Mouse (Mus musculus) testis, adult 2 months (tissue): Measurements from ENCODE around the gene Cd151. TPM values are rescaled to one million over a fixed set of nuclear protein-coding genes. Genes with fewer than 3 reads are reported as not detected.

ENCODE experiments used
- H3K27ac ChIP-seq: fragments of 200-500 bp; 2 replicates; pipeline ENCODE4 v1.5.1; 2012; ENCODE audit warnings: low read depth, low read length; ENCODE audit not compliant: control insufficient read depth, insufficient read depth
- H3K27me3 ChIP-seq: fragments of 200-500 bp; 2 replicates; pipeline ENCODE4 v1.6.1; 2012; ENCODE audit warnings: mild to moderate bottlenecking, low read length, moderate library complexity; ENCODE audit not compliant: control insufficient read depth, insufficient read depth
- H3K36me3 ChIP-seq: fragments of 200-500 bp; 2 replicates; pipeline ENCODE4 v1.6.1; 2012; ENCODE audit warnings: mild to moderate bottlenecking, low read length; ENCODE audit not compliant: control insufficient read depth, insufficient read depth
- H3K4me1 ChIP-seq: fragments of 200-500 bp; 2 replicates; pipeline ENCODE4 v1.6.1; 2012; ENCODE audit warnings: low read length; ENCODE audit not compliant: control insufficient read depth, insufficient read depth
- H3K4me3 ChIP-seq: fragments of 200-500 bp; 2 replicates; pipeline ENCODE4 v1.5.1; 2012; ENCODE audit warnings: low read depth, mild to moderate bottlenecking, low read length, moderate library complexity, mixed read lengths; ENCODE audit not compliant: control insufficient read depth
- CTCF ChIP-seq: fragments of 200-500 bp; IDR thresholded peaks from 2 replicates; pipeline ENCODE4 v1.5.1; 2012; ENCODE audit warnings: low read depth, mild to moderate bottlenecking, inconsistent platforms, low read length, moderate library complexity; ENCODE audit not compliant: control insufficient read depth, insufficient read depth, insufficient replicate concordance
- POLR2A ChIP-seq: fragments of 200-500 bp; IDR thresholded peaks from 2 replicates; pipeline ENCODE4 v1.6.1; 2012; ENCODE audit warnings: low read depth, mild to moderate bottlenecking, inconsistent platforms, low read length, moderate library complexity; ENCODE audit not compliant: control insufficient read depth
- polyA plus RNA-seq: library from polyadenylated mRNA; depleted of rRNA; stranded (reverse); fragments of >200 nt; gene quantifications from 2 replicates; pipeline ENCODE4 v1.2.3, GENCODE M21; 2012

Cd151 gene
- polyA plus RNA-seq, 1 experiment, result 104 TPM

DNA sequence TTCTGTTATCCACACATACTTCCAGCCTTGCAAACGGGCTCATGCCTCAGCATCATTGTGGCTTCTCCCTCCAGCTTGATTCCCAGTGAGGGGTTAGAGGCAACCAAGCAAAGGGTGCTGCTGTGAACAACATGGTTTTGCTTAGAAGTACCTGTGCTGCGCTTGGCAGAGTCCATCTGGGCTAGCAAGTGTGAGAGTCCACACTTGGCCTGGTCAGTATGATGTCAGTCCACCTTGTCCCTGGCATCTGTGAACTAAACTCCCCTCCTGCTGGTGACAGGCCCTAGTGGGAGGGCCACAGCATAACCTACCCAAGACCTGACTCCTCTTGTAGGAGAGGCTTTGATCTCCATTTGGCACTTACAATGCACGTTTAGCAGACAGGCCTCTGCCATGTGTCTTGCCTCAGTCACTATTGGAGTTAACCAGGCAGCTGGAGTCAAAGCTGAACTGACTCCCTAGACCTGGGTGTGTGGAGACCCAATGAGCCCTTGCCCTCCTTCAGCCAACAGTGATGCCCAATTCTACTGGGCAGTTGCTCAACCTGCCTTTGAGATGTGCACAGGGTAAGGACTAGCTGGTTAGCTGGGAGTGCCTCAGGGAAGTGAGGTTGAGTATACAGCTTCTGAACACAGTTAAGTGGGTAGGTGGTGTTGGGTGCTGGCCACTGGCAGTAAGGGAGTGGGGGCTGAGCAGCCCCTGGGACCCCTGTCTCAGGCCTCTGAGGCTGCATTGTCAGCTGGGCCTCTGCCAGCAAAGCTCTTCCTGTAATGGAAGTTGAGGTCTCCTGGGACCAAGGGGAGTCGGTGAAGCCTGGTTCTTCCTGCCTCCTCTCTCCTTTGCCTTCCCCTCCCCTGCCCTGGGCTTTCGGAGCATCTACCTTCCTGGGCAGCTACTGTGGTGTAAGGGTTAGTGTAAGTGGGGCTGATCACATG, 17.3 kb downstream of the Cd151 start:
- TF ChIP-seq POLR2A (no peak), CTCF (no peak)
- no peaks in the 10 kb centered on the region for H3K27me3 ChIP-seq
- H3K36me3 ChIP-seq, result no peaks in the 10 kb centered on the region
- no peak overlapping the region for H3K27ac ChIP-seq
- H3K4me3 ChIP-seq, result no peak overlapping the region
- H3K4me1 ChIP-seq, result peaks cover 16% of the 10 kb centered on the region

GRCm38 (mm10) chr7:141485186-141485585, 18.0 kb downstream of the Cd151 start:
- TF ChIP-seq CTCF (no peak), POLR2A (no peak)
- H3K4me3 ChIP-seq, result no peak overlapping the region
- peaks cover 16% of the 10 kb centered on the region for H3K4me1 ChIP-seq
- no peaks in the 10 kb centered on the region for H3K27me3 ChIP-seq
- no peaks in the 10 kb centered on the region for H3K36me3 ChIP-seq
- no peak overlapping the region for H3K27ac ChIP-seq

GRCm38 (mm10) chr7:141485606-141486005, 18.4 kb downstream of the Cd151 start:
- Histone ChIP-seq H3K36me3 (no peaks in the 10 kb centered on the region), H3K27me3 (no peaks in the 10 kb centered on the region), H3K4me3 (no peak overlapping the region), H3K27ac (no peak overlapping the region), H3K4me1 (peaks cover 16% of the 10 kb centered on the region)
- TF ChIP-seq CTCF (no peak), POLR2A (no peak)

DNA sequence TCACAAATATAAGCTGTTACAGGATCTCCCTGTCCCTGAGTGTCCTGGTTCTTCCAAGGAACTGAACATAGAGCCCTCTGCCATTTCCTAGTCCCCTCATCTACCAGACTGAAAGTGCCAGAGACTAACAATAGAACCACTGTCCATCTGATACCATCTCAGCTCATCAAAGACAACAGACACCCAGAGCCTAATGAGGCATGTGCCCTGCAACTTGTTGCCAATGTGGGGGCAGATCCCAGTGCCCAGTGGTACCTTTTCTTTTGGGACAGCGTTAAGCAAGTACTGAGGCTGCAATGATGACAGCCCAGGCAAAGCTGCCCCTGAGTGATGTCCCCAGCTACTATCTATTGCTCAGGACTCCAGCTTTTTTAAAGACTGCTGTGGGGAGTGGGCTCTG, 19.0 kb downstream of the Cd151 start:
- no peak for TF ChIP-seq POLR2A
- no peak for TF ChIP-seq CTCF
- Histone ChIP-seq H3K27ac (no peak overlapping the region), H3K4me1 (peaks cover 13% of the 10 kb centered on the region)

DNA sequence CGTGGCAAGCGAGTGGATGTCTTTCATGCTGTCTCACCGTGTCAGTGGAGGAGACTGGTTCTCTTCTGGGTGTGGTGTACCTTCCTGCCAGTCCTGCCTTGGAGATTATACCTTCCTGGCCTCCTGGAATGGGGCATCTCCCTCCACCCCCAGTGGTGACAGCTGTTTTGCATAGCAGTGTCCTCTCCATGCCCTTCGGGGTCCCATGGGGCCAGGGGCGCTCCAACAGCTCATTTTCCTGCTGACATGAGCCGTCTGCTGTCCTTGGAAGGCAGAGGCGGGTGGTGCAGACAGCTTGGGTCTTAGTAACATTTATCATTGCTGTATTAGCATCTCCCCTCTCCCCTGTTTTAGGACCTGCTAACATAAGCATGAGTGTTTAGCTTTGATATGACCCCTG, 19.9 kb downstream of the Cd151 start:
- H3K27ac ChIP-seq, result no peak overlapping the region
- no peak overlapping the region for H3K4me3 ChIP-seq
- peaks cover 7% of the 10 kb centered on the region for H3K4me1 ChIP-seq
- no peaks in the 10 kb centered on the region for H3K27me3 ChIP-seq
- no peak for TF ChIP-seq POLR2A
- TF ChIP-seq CTCF, result no peak
- no peaks in the 10 kb centered on the region for H3K36me3 ChIP-seq

More for the DNA sequence above, 19.0 kb downstream of the Cd151 start:
- no peak overlapping the region for H3K4me3 ChIP-seq
- H3K27me3 ChIP-seq, result no peaks in the 10 kb centered on the region
- no peaks in the 10 kb centered on the region for H3K36me3 ChIP-seq

GRCm38 (mm10) chr7:141491151-141491550, 24.0 kb downstream of the Cd151 start:
- Histone ChIP-seq H3K36me3 (no peaks in the 10 kb centered on the region), H3K27ac (no peak overlapping the region), H3K4me3 (no peak overlapping the region), H3K27me3 (no peaks in the 10 kb centered on the region), H3K4me1 (no peaks in the 10 kb centered on the region)
- TF ChIP-seq CTCF, result no peak
- no peak for TF ChIP-seq POLR2A

DNA sequence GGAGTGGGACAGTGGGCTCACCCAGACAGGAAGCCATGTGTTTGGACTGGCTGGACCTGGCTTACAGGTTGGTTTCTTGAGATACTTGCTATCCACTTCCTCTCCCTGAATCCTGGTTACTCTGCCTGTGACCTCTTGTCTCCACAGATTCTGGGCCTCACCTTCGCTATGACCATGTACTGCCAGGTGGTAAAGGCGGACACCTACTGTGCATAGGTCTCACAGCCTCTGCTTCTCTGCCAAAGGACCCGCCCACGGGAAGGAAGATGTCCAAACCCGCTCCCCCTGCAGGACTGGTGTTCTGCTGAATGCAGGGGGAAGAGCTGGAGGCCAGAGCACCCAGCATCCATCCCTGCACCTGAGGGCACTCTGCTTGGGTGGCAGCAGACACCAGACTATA, 25.5 kb downstream of the Cd151 start:
- no peaks in the 10 kb centered on the region for H3K4me1 ChIP-seq
- no peak overlapping the region for H3K4me3 ChIP-seq
- H3K36me3 ChIP-seq, result no peaks in the 10 kb centered on the region
- no peaks in the 10 kb centered on the region for H3K27me3 ChIP-seq
- no peak overlapping the region for H3K27ac ChIP-seq
- no peak for TF ChIP-seq POLR2A
- no peak for TF ChIP-seq CTCF

GRCm38 (mm10) chr7:141493729-141494128, 26.5 kb downstream of the Cd151 start:
- Histone ChIP-seq H3K4me1 (no peaks in the 10 kb centered on the region), H3K36me3 (no peaks in the 10 kb centered on the region), H3K4me3 (no peak overlapping the region), H3K27me3 (no peaks in the 10 kb centered on the region), H3K27ac (no peak overlapping the region)
- TF ChIP-seq CTCF, result no peak
- no peak for TF ChIP-seq POLR2A
